Mouse (Mus musculus): ENCODE measurements around the gene BC004004.

Gene BC004004

DNA sequence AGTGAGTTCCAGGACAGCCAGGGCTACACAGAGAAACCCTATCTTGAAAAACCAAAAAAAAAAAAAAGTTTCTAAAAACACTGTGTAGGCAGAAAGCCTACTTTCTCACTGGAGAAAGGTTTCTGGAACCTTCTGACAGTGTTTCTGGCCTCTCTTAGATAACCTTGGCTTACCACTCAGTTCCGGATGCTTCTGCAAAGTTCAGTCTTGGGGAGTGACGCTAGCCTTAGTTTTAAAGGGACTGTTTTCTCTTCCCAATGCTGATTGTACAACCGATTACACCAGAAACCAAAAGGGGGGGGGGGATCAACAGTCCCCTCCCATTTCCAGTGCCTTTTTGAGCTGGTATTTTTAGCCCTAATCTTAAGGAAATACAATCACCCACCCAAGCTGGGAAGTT is 55.0 kb downstream of the BC004004 start:
- WGBS: 91% methylated on average over 3 of the region's 3 CpGs

GRCm38 (mm10) chr17:29325831-29326230 is 57.2 kb downstream of the BC004004 start:
- WGBS: 89% methylated on average over 13 of the region's 13 CpGs

DNA sequence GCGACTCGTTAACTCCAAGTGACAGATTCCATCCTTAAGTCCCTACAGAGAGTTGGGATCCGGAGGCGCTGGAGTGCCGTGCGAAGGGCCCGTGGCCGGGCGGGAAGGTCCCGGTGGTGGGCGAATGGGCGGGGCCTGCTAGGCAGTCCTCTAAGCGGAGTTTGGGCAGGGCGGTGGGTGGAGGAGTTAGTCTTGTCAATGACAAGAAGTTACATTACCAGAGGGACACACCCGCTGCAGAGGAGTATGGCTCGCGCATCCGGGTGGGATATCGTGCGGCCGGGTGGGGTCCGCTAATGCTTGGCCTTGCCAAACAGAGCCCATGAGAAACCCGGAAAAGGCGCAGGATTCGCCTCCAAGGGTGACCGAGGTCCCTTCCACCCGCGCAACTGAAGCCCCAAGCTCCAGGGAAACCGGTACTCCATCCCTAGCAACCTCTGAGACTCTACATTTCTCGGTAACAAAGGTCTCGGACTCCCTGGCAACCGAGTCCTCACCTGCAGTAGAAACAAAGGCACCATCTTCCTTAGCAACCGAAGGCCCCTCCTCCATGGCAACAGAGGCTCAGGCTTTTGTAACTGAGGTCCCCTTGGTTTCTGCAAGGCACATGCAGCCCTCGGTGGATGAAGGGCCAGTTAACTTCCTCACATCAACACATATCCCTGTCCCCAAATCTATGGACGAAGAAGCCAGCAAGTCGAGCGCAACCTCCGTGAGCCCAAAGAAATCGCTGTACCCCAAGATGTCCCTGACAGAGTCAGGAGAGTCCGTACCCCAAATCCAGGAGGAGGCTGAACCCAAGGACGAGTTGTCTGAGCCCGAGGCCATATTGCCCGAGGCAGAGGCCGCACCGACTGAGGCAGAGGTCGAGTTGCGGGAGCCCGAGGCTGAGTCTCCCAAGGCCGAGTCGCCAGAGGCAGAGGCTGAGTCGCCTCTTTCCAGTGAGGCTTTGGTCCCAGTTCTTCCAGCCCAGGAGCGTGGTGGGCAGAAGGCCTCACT is 58.2 kb downstream of the BC004004 start:
- WGBS: 45% methylated on average over 52 of the region's 52 CpGs

DNA sequence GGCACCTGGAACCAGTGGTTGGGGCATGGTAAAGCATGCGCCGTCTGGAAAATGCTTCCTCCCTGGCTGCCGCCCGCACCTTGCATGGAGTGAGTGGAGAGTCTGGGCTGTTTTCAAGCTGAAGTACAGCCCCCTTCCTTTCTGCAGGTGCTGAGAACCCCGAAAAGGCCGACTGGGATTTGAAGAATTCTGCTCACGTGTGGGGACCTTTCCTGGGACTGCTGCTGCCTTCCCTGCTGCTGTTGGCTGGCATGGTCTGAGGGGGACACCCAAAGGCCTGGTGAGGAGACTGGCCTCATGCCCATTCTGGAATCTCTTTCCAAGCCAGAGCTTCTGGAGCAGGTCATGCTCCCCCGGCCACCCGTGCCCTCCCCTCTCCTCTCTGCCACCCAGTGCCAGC is 59.1 kb downstream of the BC004004 start:
- 83% methylated on average over 9 of the region's 9 CpGs for WGBS

DNA sequence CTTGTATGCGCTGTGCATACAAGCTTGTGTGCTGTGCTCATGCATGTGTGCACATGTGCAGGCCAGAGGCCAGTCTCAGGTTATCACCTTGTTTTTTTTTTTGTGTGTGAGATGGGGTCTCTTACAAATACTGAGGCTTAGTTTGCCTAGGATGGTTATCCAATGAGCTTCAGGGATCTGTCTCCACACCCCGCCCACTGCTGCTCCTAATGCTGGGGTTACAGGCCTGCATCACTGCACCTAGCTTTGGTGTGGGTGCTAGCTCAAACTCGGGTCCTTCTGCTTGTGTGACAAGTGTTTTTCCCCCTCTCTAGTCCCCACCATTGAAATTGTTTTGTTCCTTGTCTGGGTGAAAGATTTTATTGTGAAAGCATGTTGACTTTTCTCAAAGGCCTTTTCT is 61.6 kb downstream of the BC004004 start:
- 77% methylated on average over 3 of the region's 3 CpGs for WGBS

DNA sequence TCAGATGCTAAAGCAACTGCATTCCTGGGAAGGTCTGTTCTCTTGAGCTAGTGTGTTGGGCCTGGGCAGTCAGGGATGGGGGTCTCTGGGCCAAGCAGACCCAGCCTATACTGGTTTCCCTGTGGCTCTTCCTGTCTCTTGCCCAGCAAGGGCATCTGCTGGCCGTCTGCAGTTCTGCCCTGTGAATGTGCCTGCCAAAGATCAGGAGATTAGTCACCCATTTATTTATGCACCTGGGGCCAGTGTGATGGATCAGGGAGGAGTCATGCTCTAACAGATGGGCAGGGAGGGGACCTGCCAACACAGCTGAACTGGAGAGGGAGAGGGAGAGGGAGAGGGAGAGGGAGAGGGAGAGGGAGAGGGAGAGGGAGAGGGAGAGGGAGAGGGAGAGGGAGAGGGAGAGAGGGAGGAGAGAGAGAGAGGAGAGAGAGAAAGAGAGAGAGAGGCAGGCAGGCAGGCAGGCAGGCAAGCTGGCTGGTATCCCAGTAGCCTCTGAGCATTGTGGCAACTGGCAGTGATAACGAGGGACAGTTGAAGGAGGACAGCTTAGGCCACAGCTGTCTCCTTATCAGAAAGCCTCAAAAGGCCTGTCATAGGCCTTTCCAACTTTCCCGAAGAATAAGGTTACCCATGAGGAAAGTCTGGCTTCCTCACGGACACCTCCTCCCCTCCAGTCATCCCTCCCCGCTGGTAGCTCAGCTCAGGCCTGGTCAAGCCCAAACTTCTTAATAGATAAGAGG is 62.3 kb downstream of the BC004004 start:
- 39% methylated on average over 5 of the region's 5 CpGs for WGBS

- 85% methylated on average over 4 of the region's 4 CpGs for WGBS
These were observed 63.6 kb downstream of the BC004004 start for GRCm38 (mm10) chr17:29332186-29332685.

GRCm38 (mm10) chr17:29336266-29336990 is 67.8 kb downstream of the BC004004 start:
- WGBS: 81% methylated on average over 19 of the region's 19 CpGs

DNA sequence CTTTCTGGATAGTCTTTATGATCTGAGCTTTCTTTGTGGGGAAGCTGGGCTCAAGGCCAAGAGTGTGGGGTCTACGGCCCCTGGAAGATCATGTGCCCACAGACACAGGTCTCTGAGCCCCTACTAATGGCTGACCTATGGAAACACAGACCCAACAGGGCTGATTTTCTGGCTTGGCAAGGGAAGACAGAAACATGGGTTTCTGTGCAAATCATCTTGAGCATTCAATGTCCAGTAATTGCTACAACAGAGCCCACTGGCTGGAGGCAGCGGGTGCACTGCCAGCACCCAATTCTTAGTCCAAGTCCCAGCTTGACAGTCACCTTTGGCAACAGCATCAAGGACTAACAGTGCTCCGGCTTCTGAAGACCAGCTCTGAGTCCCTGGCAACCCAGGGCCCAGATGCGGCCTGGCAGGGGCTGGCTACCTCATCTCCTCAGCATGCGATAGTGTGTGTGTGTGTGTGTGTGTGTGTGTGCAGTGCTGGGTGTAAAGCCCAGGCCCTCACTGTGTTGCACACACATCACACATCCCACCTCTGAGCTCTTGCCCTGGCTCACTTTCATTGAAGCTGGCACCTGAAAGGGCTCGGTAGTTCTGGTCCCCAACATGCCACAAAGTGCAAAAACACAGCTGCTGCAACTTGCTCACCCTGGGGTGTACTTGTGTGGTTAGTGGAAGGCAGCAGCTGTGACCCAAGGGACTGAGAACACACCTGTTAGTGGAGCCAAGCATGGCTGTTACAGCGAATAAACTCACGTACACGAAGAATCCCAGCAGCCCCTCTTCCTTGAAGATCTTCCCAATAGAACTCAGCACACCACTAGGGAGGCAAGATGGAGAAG is 69.6 kb downstream of the BC004004 start:
- 58% methylated on average over 9 of the region's 9 CpGs for WGBS

DNA sequence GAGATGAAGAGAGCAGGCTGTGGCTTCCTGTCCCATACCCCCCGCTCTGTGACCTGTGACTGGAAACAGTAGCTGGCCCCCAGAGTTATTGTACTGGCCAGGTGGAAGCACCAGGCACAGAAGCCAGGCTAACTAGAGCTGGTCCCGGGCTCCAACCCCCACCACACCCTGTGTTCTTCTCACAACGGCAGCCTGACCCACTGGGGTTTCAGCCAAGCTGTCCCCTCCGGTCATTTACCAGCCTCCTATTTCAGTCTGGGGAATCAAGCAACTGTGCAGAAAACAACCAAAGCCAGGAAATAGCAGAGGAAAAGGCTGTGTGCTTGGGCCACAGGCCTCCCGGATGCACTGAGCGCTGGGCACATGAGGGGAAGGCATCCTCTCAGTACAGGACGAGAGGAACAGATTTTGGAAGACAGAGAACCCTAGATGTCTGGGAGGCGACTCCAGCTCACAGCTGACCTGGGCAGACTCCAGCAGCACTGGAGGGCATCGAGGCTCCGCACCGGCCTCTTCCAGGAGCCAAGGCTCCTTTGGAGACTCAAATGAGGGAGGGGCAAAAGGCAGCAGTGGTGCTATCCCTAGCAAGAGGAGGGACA is 70.7 kb downstream of the BC004004 start:
- WGBS: 35% methylated on average over 11 of the region's 11 CpGs

DNA sequence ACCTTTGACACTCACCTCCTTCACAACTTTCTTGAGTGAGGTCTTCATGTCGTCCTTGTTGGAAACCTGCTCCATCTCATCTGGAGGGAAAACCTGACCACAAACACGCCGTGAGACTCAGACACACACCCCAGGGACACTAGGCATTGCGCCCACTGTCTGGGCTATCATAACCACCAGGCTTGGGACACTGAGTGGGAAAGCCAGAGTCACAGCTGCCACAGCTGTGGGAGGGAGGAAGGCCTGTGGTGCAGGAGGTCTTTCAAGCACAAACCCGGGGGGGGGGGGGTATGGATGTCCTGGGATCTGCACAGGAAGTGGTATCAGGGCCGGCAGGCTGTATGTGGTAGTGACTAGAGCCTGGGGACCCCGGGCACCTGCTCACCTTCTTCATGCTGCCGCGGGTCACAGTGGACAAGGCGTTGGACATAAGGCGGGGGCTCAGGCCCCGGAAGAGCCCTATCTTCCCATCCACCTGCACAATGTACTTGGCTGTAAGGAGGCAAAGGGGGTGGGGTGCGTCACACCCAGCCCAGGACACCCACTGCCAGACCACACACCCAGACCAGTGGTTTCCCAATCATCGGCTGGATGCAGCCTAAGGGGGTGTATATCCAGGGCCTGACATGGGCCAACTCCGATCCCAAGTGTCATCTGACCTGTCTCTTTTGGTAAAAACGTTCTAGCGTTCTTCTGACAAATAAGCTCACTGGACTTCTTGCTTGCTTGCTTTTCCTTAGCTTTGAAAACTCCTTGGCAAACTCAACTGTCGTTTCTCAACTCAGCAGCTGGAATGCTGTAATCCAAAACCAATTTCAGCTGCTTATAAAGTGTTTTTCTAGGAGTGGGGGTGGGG is 72.0 kb downstream of the BC004004 start:
- 74% methylated on average over 18 of the region's 18 CpGs for whole genome bisulfite sequencing

DNA sequence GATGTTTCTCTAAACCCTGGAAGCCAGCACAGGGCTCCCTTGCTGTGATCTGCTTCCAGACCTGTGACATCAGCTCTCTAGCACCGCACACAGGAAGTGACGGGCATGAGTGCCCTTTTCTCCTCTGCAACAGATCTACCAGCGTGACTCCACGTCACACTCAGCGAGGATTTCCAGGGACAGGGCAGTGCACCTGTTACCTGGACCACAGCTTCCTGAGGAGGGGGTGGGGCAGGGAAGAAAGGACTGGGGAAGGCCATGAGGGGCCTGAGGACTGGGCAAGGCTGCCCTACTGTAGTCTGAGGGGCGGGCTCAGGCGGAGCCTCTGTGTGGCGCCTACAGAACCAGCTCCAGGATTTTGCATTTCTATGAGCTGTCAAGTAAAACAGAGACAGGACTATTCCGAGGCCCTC is 73.0 kb downstream of the BC004004 start:
- 17% methylated on average over 9 of the region's 9 CpGs for WGBS

- 42% methylated on average over 13 of the region's 13 CpGs for WGBS
These were observed 73.7 kb downstream of the BC004004 start for GRCm38 (mm10) chr17:29342010-29342910.

DNA sequence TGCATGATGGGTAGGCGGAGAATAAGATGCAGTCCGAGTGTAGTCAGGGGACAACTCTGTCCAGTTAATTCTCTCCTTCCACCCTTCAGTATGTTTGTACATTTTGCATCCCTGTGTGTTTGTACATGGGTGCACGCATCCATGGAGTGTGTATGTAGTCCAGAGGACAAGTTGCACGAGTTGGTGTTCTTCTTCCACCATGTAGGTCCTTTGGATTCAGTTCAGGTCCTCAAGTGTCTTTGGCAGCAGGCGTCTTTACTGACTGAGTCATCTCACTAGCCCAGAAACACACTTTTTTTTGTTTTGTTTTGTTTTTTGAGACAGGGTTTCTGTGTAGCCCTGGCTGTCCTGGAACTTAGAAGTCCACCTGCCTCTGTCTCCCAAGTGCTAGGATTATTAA is 74.7 kb downstream of the BC004004 start:
- whole genome bisulfite sequencing: 61% methylated on average over 5 of the region's 5 CpGs

DNA sequence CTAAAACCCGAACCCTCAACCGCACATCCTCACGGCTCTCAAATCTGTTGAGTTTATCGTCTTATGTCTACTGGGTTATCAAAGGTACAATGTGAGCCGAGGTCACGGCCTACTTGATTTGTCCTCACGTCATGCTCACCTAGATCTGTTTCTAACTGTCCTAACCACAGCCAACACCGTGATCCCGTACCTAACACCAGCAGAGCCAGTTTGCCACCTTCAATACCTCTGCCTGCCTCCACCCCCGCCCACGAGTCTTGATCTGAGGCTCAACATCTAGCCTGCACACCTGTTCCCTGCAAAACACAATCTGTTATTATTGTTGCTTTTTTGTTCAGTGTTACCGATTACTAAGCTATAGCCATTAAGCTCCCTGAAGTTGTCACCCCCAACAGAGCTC is 76.7 kb downstream of the BC004004 start:
- WGBS: 80% methylated on average over 12 of the region's 12 CpGs

- WGBS: 2% methylated on average over 11 of the region's 11 CpGs
These were observed 78.0 kb downstream of the BC004004 start for GRCm38 (mm10) chr17:29346496-29347125.

- WGBS: under 1% methylated on average over 39 of the region's 45 CpGs
These were observed 78.6 kb downstream of the BC004004 start for GRCm38 (mm10) chr17:29347126-29347644.
